Mouse (Mus musculus): Measurements from ENCODE around the gene Rbp7. TPM values are rescaled to one million over a fixed set of nuclear protein-coding genes. Genes with fewer than 3 reads are reported as not detected.
A peak's percentile ranks its signal among the peaks of the same experiment; 100 is the strongest.
"Not testable (repeated sequence)": the region's sequence is repeated elsewhere in the genome, so short reads cannot be mapped to it uniquely, and the experiment has no call there.

The Rbp7 gene
- polyA plus RNA-seq, 1 experiment from 2014 or later = not detected

GRCm38 (mm10) chr4:149444465-149444864 is 10.3 kb downstream of the Rbp7 start:
- Histone ChIP-seq H3K4me3 (ENCODE audit: inconsistent target) (no peak overlapping the region), H3K79me2 (ENCODE audit: inconsistent target) (no peaks in the 10 kb centered on the region), H3K36me3 (ENCODE audit: inconsistent target) (no peaks in the 10 kb centered on the region), H3K27ac (no peak overlapping the region)
- WGBS (ENCODE audit: missing documents) = 100% methylated on average over 1 of the region's 1 CpGs

DNA sequence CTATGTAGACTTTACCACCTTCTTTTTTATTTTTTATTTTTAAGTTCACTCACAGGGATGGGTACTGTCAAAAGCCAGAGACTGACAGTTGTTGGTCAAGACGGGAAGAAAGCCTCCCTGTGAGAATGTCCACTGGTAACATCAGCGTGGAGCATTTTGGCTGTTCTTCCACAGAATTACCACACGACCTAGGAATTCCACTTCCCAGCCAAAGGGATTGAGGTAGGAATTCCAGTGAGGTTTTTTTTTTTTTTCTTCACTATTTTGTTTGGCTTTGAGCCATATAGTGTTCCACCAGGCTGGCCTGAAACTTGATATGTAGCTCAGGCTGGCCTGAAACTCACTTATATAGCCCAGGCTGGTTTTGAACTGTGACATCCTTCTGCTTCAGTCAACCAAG is 12.3 kb downstream of the Rbp7 start:
- Histone ChIP-seq H3K79me2 (ENCODE audit: inconsistent target) (no peaks in the 10 kb centered on the region), H3K27ac (no peak overlapping the region), H3K36me3 (ENCODE audit: inconsistent target) (no peaks in the 10 kb centered on the region), H3K4me3 (ENCODE audit: inconsistent target) (no peak overlapping the region)
- 97% methylated on average over 3 of the region's 3 CpGs for WGBS (ENCODE audit: missing documents)

GRCm38 (mm10) chr4:149440576-149440975 is 14.2 kb downstream of the Rbp7 start:
- no peaks in the 10 kb centered on the region for H3K79me2 ChIP-seq (ENCODE audit: inconsistent target)
- no peak overlapping the region for H3K27ac ChIP-seq
- WGBS (ENCODE audit: missing documents) = 83% methylated on average over 7 of the region's 8 CpGs
- H3K4me3 ChIP-seq (ENCODE audit: inconsistent target) = no peak overlapping the region
- H3K36me3 ChIP-seq (ENCODE audit: inconsistent target) = no peaks in the 10 kb centered on the region

- H3K27ac ChIP-seq; H3K4me3 ChIP-seq (ENCODE audit: inconsistent target); H3K79me2 ChIP-seq (ENCODE audit: inconsistent target); H3K36me3 ChIP-seq (ENCODE audit: inconsistent target): not testable (repeated sequence)
- 92% methylated on average over 1 of the region's 1 CpGs for WGBS (ENCODE audit: missing documents)
Observed at GRCm38 (mm10) chr4:149431887-149432286, 22.9 kb downstream of the Rbp7 start.

GRCm38 (mm10) chr4:149429592-149429991 is 25.2 kb downstream of the Rbp7 start:
- peaks cover 14% of the 10 kb centered on the region for H3K79me2 ChIP-seq (ENCODE audit: inconsistent target)
- H3K27ac ChIP-seq = no peak overlapping the region
- no peak overlapping the region for H3K4me3 ChIP-seq (ENCODE audit: inconsistent target)
- WGBS (ENCODE audit: missing documents) = 97% methylated on average over 5 of the region's 5 CpGs
- H3K36me3 ChIP-seq (ENCODE audit: inconsistent target) = no peaks in the 10 kb centered on the region

GRCm38 (mm10) chr4:149426325-149427199 is 28.2 kb downstream of the Rbp7 start, which contains the start of gene Ube4b:
Gene Ube4b, minus strand, starts transcription at chr4:149426749.
- WGBS (ENCODE audit: missing documents) = 2% methylated on average over 48 of the region's 50 CpGs
- Histone ChIP-seq H3K4me3 (ENCODE audit: inconsistent target) (peak within 1 kb of the TSS; percentile 78), H3K27ac (peak within 1 kb of the TSS; percentile 57), H3K79me2 (ENCODE audit: inconsistent target) (peaks cover 44% of the 10 kb centered on the region), H3K36me3 (ENCODE audit: inconsistent target) (no peaks in the 10 kb centered on the region)

- no peaks in the 10 kb centered on the region for H3K36me3 ChIP-seq (ENCODE audit: inconsistent target)
- peaks cover 51% of the 10 kb centered on the region for H3K79me2 ChIP-seq (ENCODE audit: inconsistent target)
- 1% methylated on average over 35 of the region's 35 CpGs for WGBS (ENCODE audit: missing documents)
Observed at GRCm38 (mm10) chr4:149425801-149426292, 28.9 kb downstream of the Rbp7 start.

DNA sequence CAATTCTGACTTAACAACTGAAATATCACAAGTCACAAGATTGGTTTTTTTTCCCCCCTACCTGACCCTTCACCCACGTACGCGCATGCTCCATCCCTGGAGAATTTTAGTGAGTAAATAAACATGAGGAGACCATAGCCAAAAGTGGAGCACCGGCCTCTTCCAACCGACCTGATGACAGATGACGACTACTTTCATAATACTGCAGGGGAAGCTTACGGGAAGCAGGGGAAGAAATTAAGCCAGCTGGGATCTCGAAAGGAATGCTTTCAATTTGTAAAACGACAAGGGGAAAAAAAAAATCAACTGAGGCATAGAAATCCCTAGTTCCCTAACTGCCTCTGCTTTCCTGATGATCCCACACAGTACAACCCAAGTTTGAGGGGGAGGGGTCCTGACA is 30.0 kb downstream of the Rbp7 start:
- H3K79me2 ChIP-seq (ENCODE audit: inconsistent target) = peaks cover 62% of the 10 kb centered on the region
- no peaks in the 10 kb centered on the region for H3K36me3 ChIP-seq (ENCODE audit: inconsistent target)
- WGBS (ENCODE audit: missing documents) = 34% methylated on average over 9 of the region's 9 CpGs
- no peak overlapping the region for H3K27ac ChIP-seq
- H3K4me3 ChIP-seq (ENCODE audit: inconsistent target) = peak overlapping the region; percentile 78

More at GRCm38 (mm10) chr4:149425801-149426292, 28.9 kb downstream of the Rbp7 start:
- Histone ChIP-seq H3K4me3 (ENCODE audit: inconsistent target) (peak overlapping the region; percentile 78), H3K27ac (peak overlapping the region; percentile 57)

DNA sequence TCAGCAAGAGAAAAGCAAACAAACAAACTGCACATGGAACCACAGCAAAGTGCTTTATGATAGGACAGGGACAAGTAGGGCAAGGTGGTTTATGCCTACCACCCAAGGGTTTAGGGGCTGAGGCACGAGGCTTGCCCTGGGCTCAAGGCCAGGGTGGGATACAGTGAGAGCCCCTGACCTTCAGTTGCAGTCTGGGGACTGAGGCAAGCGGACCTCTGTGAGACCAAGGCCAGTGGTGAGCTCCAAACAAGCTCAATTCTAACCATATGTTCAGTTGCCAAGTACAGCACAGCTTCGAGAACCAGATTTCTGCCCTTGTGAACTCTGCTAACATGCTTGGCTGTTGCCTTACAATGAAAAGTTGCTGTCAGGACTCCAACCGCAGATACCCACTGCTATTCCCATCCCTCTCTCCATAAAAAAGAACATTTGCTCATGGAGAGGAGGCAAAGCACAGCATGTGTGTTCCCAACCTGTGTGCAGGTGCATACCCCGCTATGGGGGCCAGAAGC is 36.9 kb downstream of the Rbp7 start:
- H3K36me3 ChIP-seq (ENCODE audit: inconsistent target) = no peaks in the 10 kb centered on the region

GRCm38 (mm10) chr4:149416986-149417385 is 37.8 kb downstream of the Rbp7 start:
- H3K79me2 ChIP-seq (ENCODE audit: inconsistent target) = peaks cover 100% of the 10 kb centered on the region
- no peak overlapping the region for H3K4me3 ChIP-seq (ENCODE audit: inconsistent target)
- H3K27ac ChIP-seq = no peak overlapping the region
- 0 out of 2 replicates have a peak, but pooled peaks cover 5% of the 10 kb centered on the region for H3K36me3 ChIP-seq (ENCODE audit: inconsistent target)
- 68% methylated on average over 2 of the region's 2 CpGs for WGBS (ENCODE audit: missing documents)

More for the DNA sequence above, 36.9 kb downstream of the Rbp7 start:
- Histone ChIP-seq H3K27ac (no peak overlapping the region), H3K79me2 (ENCODE audit: inconsistent target) (peaks cover 100% of the 10 kb centered on the region), H3K4me3 (ENCODE audit: inconsistent target) (no peak overlapping the region)
- 94% methylated on average over 5 of the region's 5 CpGs for WGBS (ENCODE audit: missing documents)

DNA sequence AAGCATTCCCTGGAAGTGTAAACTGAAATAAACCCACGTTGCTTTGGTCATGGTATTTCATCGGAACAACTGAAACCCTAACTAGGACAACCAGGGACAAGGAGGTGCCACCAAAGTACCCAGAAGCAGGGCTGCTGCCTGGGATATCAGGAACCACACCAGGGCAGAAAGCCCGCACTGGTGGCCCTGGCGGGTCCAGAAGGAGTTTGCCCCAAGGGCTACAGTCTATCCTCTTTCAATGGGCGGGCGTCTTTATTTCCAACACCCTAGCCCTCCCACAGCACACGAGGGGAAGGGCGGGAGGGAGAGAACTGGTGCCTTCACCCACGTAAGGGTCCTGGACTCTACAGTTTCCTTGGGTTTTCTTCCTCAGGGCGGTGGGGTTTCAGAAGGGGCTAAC is 38.4 kb downstream of the Rbp7 start:
- Histone ChIP-seq H3K79me2 (ENCODE audit: inconsistent target) (peaks cover 100% of the 10 kb centered on the region), H3K27ac (no peak overlapping the region), H3K4me3 (ENCODE audit: inconsistent target) (no peak overlapping the region), H3K36me3 (ENCODE audit: inconsistent target) (peaks cover 5% of the 10 kb centered on the region; the same call in 1 of the 2 replicates)
- 83% methylated on average over 10 of the region's 10 CpGs for WGBS (ENCODE audit: missing documents)

- Histone ChIP-seq H3K4me3 (ENCODE audit: inconsistent target) (no peak overlapping the region), H3K79me2 (ENCODE audit: inconsistent target) (peaks cover 100% of the 10 kb centered on the region), H3K36me3 (ENCODE audit: inconsistent target) (peaks cover 5% of the 10 kb centered on the region; the same call in 1 of the 2 replicates), H3K27ac (no peak overlapping the region)
- 46% methylated on average over 13 of the region's 13 CpGs for WGBS (ENCODE audit: missing documents)
Observed at GRCm38 (mm10) chr4:149415651-149416169, 39.1 kb downstream of the Rbp7 start.

DNA sequence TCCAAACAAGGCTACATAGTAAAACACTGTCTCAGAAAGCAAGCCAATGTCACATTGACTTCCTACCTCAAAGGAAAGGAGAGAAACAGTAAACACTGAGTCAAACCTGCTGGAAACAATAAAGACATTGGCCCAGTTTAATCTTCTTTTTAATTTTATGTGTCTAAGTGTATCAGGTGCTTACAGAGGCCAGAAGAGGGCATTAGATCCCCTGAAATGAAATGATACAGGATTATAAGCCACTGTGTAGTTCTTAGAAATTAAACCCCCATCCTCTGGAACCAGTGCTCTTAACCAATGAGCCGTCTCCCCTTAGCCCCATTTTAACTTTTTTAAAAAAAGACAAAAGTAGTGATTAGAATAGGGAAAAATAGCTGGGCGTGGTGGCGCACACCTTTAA is 40.5 kb downstream of the Rbp7 start:
- Histone ChIP-seq H3K36me3 (ENCODE audit: inconsistent target) (peaks cover 5% of the 10 kb centered on the region; the same call in 1 of the 2 replicates), H3K27ac (no peak overlapping the region), H3K4me3 (ENCODE audit: inconsistent target) (no peak overlapping the region), H3K79me2 (ENCODE audit: inconsistent target) (peaks cover 98% of the 10 kb centered on the region)
- WGBS (ENCODE audit: missing documents) = 97% methylated on average over 3 of the region's 3 CpGs

- H3K79me2 ChIP-seq (ENCODE audit: inconsistent target) = peaks cover 91% of the 10 kb centered on the region
- H3K27ac ChIP-seq = no peak overlapping the region
- peaks cover 5% of the 10 kb centered on the region; the same call in 1 of the 2 replicates for H3K36me3 ChIP-seq (ENCODE audit: inconsistent target)
- WGBS (ENCODE audit: missing documents) = 97% methylated on average over 4 of the region's 4 CpGs
- H3K4me3 ChIP-seq (ENCODE audit: inconsistent target) = no peak overlapping the region
Observed at GRCm38 (mm10) chr4:149409759-149410158, 45.0 kb downstream of the Rbp7 start.

- Histone ChIP-seq H3K4me3 (ENCODE audit: inconsistent target) (no peak overlapping the region), H3K79me2 (ENCODE audit: inconsistent target) (peaks cover 91% of the 10 kb centered on the region), H3K36me3 (ENCODE audit: inconsistent target) (peaks cover 5% of the 10 kb centered on the region; the same call in 1 of the 2 replicates), H3K27ac (no peak overlapping the region)
- WGBS (ENCODE audit: missing documents) = 88% methylated on average over 6 of the region's 6 CpGs
Observed at GRCm38 (mm10) chr4:149408331-149408730, 46.4 kb downstream of the Rbp7 start.

Measured in macrophage (primary cell).